Mouse (Mus musculus): ENCODE data around the gene Samhd1. TPM values are rescaled to one million over a fixed set of nuclear protein-coding genes. Genes with fewer than 3 reads are reported as not detected.
A peak's percentile ranks its signal among the peaks of the same experiment; 100 is the strongest.

The Samhd1 gene
- polyA plus RNA-seq, 2 experiments from 2014 or later = 611 to 673 TPM

DNA sequence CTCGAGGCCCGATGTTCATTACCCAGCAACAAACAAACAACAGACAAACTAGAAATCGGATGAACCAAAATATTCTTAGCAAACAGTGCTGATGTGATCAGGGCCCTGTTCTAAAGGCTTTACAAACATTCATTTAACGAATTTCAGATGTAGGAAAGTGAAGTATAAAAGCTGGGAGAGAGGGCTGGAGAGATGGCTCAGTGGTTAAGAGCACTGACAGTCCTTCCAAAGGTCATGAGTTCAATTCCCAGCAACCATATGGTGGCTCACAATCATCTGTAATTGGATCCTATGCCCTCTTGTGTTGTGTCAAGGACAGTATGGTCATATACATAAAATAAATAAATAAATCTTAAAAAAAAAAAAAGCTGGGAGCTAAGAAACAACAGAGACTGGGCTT, 1.1 kb upstream of the Samhd1 start:
- no peak for ATAC-seq

DNA sequence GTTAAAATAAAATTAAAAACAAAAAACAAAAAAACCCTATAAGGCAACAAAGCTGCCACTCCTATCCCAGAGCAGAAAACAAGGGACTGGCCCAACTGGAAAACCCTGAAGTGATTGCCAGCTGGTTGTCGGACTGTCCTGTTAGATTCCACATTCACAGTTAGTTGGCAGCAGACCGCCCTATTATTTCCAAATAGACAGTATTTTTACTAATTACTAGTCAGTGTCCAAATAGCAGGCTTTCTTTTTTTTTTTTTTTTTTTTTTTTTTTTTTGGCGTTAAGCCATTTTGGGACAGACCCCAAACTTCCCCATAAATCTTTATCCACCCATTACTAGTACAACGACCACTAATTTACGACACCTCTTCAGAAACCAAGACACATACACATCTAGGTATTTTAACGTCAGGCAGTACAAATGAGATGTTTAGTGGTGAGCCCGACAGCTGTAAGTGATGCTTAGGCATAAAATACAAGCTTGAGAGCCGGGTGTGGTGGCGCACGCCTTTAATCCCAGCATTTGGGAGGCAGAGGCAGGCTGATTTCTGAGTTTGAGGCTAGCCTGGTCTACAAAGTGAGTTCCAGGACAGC, 560 bp upstream of the Samhd1 start:
- no peak for ATAC-seq

DNA sequence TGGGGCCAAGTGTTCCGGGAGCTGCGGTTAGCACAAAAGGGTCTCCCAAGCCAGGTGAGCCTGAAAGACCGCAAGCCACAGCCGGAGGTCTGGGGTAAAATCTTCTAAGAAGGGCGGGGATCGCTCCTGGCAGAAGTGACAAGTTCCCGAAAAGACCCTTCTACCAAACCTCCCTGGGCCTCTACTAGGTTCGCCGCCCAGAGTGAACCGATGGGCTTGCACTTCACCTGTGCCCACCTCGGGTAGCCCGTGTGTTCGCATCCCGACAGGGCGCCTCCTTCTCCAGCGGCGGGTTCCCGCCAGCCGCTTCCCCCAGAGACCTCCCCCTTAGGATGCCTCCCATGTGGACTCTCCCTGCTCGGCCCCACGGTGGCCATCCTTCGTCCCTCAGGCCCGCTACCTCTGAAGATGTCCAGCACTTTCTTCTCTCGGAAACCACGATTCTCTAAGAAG, 560 bp downstream of the Samhd1 start:
- peak; percentile 4 for ATAC-seq

DNA sequence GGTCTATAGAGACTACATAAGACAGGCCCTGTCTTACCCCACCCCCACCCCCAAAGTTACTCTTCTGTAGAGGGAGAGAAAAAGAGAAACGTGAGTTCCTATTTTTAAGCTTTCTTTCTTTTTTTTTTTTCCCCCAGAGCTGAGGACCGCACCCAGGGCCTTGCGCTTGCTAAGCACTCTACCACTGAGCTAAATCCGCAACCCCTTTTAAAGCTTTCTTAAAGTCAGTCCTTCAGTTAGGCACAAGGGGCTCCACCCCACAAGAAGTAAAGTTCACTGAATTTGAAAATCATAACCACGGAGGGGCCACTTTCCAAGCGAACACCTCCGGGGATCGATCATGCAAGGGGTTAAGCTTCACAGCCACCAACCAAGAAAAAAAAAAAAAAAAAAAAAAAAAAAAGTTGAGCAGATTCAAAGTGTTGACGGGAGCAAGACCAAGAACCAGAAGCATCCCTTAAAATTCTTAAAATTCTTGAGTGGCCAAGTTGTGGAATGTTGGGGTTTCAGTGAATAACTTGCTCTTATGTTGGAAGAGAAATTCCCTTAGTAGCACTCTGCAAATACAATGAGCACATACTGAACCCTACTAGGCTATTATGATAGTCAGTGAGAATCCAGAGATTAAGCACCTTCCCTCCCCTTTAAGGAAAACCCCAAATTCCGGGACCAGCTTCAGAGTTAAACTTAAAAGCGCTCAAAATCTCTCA, 1.1 kb downstream of the Samhd1 start:
- ATAC-seq = no peak

DNA sequence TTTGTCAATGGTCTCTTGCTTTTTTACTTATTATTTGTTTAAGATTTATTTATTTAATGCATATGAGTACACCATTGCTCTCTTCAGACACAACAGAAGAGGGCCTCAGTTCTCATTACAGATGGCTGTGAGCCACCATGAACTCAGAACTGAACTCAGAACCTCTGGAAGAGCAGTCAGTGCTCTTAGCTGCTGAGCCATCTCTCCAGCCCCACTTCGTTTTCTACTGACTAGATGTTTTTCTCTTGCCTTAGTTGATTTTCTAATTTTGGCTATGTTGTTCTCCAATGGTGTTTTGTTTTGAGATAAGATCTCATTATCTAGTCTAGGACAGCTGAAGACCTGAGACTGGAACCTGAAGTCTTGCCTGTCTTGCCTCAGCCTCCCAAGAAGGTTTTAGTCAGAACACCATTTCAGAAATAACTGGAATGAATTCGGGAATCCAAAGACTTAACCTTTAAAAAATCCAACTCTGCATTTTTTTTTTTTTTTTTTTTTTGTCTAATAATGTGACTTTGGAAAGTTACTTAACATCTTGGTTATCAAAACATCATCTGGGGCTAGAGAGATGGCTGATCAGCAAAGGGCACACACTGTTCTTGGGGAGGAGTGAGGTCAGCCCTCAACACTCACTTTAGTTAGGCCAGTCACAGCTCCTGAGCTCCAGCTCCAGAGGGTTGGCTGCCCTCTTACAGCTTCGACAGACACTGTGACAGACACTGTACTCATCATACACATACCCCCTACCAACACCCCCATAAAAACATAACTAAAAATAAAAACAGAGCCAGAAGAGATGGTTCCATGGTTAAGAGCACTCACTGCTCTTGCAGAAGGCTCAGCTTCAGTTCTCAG, 2.2 kb downstream of the Samhd1 start:
- no peak for ATAC-seq

DNA sequence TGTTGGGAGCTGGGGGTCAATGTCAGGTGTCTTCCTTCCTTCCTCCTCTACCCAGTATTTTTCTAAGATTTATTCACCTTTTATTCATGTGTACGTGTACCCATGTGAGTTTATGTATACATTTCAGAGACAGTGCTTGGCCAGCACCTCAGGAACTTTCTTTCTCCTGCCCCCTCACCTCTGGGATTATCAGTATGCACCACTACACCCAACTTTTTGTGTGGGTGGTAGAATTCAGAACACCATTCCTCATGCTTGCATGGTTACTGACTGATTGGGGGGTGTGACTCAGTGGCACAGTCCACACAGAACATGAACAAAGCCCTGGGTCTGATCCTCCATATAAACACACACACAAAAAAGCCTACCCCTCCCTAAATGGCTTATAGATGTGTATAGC, 3.0 kb downstream of the Samhd1 start:
- no peak for ATAC-seq

DNA sequence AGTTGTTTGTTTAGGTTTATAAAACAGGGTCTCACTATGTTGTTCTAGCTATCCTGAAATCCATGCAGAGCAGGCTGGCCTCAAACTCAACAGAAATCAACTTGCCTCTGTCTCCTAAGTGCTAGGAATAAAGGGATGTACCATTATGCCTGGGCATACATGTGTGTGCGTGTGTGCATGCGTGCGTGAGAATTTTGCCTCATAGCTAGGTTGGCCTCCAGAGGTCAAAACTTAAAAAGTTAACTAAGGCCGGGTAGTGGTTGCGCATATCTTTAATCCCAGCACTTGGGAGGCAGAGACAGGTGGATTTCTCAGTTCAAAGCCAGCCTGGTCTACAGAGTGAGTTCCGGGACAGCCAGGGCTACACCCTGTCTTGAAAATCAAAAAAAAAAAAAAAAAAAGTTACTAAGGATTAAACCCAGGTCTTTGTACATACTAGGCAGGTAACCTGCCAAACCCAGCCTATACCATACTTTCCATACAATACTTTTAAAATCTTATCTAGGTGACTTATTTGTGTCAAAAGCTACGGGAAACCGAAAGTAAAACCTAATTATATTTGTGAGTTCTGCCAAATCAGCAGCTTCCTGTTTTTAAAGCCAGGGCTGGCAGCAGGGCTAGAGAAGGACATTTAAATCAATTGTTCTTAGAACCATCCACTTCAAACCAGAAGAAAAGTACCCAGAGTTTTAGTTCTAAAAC, 4.1 kb downstream of the Samhd1 start:
- peak; percentile 44 for ATAC-seq

DNA sequence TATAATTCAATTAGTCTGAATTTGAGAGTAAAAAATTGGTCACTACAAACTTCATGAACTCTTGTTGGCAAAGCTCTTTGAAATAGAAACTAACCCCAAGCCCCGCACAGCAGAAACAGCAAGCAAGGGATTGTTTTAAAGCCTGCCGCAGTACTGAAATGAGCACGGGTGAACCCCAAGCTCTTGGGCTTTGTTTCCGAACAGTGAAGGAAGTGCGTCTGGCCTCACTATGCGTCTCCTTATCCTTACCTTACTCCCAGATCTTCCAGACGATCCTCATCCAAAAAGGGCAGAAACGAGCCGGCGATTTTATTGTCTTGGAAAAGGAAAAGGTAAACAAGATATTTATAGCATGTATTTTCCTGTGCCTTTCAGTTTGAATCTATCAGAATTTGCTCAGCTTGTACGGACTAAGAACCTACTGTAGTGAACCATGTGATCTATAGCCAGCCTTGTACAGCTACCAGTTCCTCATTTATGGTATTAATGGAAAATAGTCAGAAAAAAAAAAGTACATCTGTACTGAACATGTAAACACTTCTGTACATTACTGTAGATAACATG, 5.4 kb downstream of the Samhd1 start:
- ATAC-seq = peak; percentile 35

DNA sequence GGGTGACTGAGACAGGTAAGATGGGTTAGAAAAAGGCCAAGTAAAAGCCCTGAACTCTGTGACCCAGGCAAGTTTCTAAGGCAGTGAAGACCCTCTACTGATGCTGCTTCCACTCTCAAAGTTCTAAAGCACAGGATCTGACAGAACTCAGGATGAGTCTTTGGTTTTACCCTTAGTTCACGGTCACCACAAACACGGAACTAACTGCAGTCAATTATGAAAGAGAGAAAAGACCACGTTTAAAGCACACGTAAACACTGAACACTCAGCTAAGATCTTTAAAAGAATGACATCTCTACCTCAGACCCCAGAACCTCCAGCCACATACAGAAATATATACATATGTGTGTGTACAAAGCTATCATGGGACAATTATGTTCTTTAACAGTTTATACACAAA, 6.0 kb downstream of the Samhd1 start:
- ATAC-seq = no peak

DNA sequence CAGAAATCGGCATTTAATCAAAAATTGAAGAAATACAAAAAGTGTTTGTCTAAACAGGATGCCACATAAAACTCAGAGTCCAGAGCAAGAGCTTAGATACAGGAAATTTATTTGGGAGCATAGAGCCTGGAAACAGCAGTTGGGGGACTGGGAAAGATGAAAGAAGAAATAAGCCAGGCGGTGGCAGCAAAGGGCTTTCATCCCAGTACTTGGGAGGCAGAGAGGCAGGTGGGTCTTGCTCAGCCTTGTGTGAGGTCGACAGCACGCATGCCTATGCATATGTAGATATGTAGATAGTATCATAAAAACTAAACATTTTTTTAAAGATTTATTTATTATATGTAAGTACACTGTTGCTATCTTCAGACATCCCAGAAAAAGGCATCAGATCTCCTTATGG, 7.0 kb downstream of the Samhd1 start:
- no peak for ATAC-seq

DNA sequence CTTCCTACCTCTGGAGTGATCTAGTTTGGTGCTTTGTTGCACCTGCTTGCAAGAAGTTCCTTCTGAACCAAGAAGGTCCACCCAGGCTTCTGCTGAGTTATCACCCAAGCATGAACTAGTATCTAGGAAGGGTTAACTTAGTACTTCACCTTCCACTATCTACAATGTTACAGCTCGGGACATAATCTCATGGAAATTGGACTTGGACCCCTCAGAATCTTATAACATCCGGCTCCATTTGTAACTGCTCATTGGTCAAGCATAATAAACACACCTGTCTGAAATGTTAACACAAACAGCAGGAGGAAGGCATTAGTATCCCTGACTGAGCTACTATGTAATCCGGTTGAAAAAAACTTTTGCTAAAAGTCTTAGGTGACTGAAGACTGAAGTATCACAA, 7.7 kb downstream of the Samhd1 start:
- ATAC-seq = no peak

DNA sequence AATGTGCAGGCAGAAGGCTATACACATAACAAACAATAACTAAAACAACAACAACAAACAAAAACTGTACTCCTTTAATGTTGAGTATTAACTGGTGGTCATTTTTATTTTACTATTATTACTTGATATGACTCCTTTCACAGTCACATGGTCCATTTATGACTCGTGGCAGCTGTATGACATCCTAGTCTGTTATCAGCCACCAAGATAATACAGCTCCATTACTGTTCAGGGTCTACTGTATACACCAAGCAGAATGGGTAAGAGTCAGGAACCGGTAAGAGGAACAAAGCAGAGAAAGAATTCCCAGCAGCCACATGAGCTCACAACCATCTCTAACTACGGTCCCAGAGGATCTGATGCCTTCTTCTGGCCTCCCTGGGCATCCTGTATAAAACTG, 9.8 kb downstream of the Samhd1 start:
- ATAC-seq = no peak

DNA sequence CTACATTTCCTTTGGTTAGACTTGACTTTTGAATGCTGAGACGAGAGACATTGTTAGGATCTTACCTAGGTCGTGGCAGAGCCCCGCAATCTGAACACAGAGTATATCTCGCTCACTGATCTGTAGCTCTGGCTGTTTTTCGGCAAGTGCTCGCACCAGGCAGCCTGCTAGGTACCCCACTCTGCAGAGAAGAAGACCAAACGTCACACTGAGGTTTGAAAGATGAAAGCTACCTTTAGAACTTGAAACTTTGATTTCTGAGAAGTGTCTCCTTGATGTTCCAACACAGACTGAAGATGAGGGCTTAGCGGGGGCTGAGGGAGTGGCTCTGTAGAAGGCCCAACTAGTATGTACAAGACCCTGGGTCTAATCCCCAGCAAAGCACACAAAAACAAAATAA, 13.3 kb downstream of the Samhd1 start:
- peak; percentile 73 for ATAC-seq

DNA sequence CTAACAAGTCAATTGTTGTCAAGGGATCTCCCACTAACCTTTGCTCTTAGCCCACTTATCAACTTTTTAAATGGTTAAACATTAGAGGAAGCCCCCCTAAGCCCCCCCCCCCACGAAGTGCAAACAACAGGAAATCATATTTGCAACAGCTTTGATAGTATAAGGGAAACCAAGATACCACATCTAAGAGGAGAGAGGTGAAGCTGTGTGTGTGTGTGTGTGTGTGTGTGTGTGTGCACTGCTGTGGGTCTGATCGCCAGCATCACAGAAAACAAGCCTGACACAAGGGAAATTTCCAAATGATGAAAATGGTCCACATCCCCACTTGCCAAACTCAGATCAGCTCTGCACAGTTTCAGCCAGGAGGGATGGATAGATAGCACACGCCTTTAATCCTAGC, 16.0 kb downstream of the Samhd1 start:
- ATAC-seq = peak; percentile 75

DNA sequence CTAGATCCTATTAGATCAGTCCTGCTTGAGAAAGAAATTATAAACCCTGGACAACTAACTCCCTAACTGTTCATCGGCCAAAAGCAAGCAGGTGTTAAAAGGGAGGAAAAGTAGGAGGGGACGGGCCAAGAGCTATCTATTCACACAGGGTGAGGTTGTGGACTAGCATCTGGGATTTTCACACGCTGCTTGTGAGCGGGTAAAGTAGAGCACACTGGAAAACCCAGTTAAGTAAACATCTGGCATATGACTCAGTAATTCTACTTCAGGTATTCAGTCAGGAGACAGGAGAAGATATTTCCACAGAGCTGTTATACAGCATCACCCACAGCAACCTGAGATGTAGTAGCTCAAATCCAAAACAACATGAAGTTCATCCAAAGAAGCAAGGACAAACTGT, 16.5 kb downstream of the Samhd1 start:
- no peak for ATAC-seq

DNA sequence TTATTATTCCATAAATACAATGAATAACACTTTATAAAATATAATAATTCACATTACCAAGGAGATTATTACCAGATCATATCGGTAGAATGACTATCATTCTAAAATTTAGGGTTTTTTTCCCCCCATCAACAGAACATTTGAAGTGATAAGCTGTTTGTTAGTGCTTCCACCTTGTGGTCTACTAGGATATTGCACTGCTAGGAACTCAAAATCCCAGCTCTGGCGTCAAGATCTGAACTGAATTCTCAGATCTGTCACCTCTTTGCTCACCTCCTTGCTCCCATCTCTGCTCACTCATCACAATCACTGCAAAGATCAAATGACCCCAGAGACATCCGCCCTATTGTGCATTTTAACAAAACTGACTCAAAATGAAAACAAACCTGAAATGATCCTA, 18.1 kb downstream of the Samhd1 start:
- ATAC-seq = peak; percentile 21

DNA sequence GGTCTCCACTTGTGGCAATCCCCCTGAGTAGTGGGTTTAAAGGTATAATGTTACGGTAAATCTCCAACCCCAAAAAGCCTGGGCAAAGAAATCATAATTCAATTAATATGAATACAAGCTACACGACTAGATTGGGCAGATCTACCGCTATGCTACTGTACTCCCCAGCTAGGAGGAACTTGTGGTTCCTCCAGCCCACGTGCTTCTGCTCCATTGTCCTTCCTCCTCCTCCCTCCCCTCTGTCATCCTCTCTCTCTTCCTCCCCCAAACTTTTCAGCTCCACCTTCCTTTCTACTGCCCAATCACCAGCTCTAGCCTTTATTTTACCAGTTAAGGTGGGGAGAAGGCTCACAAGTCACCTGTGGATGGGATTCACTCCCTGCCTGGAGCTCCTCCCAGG, 26.8 kb downstream of the Samhd1 start:
- ATAC-seq = no peak

DNA sequence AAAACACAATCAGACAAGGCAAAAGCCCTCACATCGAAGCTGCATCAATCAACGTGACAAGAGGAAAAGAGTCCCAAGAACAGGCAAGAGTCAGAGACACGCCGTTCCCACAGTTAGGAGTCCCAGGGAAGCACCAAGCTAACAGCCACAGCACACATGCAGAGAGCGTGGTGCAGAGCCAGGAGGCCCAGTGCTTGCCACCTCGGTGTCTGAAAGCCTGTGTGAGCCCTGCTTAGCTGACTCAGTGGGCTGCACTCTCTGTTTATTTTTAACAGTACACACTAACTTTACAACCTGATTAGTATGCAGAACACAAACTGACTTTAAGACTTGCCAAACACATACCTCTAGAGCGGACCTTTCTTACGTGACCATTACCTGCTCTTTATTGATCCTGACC, 30.6 kb downstream of the Samhd1 start:
- no peak for ATAC-seq

DNA sequence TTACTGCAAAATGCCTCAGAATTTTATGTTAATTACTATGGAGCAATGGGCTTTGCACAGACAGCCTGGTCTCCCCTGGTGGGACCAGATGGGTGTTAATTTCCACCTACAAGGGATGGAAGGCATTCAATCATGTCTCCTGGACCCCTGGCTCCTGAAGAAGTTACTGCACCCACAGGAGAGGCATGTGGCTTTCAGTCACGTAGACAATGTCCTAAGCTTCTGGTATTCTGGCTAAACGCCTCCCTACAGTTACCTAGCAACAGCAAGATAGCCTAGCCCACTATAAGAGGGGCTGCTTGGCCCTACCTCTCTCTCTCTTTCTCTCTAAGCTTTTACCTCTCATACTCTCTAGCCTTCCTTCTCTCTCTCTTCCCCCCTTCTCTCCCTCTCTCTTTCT, 32.8 kb downstream of the Samhd1 start:
- ATAC-seq = no peak

DNA sequence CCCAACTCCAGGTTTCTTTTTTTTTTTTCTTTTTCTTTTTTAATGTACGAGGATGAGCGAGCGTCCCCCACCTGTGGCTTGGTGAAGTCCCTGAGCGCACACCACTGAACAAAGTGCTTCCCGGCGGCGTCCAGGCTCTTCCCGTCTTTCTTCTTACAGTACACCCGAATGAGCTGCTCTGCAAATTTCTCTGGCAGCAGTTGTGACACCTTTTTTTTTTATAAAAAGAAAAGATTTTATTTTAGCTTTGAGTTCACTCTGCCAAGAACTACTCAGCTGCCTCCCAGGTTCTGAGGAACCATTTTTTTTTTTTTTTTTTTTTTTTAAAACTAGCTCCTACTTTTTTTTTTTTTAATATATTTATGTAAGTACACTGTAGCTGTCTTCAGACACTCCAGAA, 33.4 kb downstream of the Samhd1 start:
- no peak for ATAC-seq

DNA sequence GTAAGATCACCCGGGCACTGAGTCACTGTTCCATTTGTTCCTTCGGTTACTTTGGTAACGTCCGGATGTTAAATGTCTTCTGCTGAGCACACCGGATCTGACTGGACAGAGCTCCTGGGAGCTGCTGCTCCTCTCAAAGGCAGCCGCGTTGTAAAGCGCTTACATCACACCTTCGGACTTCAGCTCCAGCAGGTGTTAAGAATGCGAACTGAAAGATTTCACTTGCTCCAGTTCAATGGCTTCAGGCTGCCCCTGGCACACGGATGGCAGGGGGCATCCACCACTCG, 34.8 kb downstream of the Samhd1 start:
- ATAC-seq = no peak

DNA sequence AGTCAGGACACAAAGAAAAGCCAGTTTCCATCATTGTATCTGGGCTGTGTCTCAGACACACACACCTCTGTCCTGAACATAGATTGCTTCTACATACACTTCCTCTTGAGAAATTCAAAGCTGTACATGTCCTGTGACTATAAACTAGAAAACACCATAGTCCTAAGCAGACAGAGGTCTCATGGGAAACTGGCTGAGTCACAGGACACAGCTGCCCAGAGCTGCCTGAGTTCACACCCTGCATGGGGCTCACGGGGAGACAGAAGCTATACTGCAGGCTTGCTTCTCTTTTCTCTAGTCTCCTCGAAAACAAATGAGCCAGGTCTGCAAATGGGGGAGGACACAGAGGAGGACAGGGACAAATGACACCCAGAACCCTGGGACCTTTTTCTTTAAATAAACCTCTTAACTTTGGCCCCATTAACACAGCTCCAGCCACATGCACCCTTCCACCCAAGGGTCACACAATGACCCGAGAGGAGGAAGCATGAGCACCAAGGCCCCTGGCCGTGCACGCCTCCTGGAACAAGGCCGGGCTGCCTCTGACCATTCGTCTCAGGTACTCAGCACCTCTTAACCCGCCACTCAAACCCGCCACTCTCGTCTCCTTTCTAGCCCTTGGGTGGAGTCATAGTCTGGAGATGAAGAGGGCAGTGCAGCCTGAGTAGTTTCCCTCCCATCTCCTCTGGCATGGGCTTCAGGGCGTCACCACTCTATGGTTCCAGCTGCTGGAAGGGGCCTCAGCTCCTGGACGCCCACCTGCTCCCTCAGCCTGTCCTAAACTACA, 35.3 kb downstream of the Samhd1 start:
- ATAC-seq = no peak
